Mouse (Mus musculus) adrenal gland (tissue): ENCODE data around the gene Kcnh4.

Experiments used
- intact Hi-C: fragments of 180-260 bp; cut with DNase I; formaldehyde crosslinking; loops from one replicate; pipeline ENCODE4 v1.15.1; 2025

The Kcnh4 gene

DNA sequence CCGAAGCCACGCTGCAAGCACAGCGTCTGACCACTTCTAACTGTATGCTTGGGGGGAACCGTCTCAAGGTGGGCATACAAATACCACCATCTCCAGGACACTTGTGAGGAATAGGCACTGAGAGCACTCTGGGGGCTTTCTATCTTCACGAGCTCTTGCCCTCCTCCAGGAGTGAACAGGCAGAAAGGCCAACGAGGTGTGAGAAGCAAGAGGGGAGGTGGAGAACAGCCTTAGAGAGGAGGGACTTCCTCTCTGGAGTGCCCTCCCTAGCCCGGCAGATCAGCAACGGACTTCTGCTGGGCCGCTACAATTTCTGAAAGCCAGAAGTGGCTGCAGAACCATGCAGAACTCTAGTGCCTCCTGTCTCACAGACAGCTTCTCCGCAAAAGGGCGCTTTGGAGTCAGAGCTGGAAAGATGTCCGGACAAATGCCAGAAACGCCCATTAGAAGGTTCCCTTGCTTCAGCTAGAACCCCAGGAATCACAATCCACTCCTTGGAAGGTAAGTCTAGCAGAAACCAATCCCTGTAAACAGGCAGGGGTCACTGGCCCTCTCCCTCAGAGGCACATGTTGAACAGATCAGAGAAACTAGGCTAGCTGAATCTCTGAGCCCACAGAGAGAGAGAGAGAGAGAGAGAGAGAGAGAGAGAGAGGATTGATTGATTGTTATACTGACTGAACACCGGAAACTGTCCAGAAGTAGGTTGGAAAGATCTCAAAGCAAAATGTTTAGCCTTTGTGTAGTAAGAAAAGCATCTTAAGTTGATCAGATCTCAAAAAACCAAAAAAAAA is 23.6 kb downstream of the Kcnh4 start:
- intact Hi-C loops = no loop called here

DNA sequence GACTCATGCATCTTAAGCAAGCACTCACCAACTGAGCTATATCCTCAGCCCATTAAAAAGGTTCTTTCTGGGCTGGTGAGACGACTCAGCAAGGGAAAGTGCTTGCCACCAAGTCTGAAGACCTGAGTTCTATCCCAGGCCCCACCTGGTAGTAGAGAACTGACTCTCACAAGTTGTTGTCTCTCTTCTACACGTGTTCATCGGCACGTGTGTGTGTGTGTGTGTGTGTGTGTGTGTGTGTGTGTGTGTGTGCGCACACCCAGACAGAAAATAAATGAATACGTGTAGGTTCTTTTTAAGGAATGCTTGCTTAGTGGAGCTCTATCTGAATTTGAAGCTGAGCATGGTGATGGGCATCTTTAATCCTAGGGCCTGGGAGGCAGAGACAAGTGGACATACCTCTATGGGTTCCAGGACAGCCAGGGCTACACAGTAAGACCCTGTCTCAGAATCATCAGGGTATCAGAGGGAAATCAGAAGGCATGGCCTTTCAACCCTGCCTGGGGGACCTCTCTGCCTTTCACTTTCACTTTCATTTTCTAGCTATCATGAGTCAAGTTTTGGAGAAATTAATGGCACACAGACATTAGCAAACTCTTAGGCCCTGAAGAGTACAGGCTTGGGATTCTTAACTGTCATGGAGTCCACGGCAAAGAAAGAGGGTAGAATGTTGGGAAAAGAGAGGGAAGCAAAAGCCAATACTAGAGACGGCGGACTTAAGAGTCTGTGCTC is 24.4 kb downstream of the Kcnh4 start:
- intact Hi-C loops = no loop called here

DNA sequence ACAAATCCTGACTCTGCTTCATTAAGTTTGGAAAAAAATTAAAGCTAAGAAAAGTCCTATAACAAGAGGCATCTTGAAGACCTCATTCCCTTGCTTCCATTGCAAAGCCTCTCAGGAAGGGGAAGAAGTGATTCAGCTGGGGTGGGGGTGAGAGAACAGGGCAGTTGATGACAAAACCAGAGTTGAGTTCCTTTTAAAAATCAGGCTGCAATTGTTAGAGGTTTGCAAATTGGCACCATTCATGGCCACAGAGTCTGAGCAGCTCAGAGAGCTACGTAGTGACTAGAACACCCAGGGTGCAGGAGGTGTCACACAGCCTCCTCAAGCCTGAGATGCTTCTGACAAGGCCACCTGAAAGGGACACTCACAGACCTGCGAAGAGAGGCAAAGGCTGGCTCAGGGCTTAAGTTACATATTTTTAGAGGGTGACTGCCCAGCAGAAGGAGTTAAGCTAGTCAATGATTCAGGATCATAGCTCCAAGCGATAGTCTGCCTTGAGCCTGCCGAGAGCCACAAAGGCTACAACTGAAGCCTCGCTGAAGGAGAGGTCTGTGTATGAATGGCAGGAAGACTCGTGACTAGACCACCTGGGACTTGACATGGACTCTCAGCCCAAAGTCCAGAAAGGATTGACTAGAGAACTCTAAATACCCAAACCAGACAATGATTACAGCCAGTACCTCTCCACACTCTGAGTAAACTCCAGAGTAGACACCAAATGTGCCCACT is 29.1 kb downstream of the Kcnh4 start:
- intact Hi-C loops = no loop called here

DNA sequence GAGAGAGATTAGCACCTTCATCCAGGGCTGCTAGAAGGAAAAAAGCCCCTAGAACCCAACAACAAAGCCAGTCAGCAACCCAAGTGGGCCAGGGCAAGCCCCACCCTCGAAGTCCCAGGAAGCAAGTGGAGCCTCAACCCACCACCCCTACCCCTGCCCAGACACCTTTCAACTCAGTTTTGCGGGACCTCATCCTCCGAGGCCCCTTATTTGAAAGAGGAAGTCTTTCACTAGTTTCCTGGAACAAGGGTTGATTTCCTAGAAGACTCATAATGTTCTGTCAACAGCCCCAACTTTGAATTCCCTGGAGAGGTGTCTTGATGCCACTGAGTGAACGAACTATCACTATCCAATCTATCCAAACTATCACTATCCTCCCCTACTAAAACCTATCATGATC is 29.8 kb downstream of the Kcnh4 start:
- intact Hi-C loops = no loop called here

GRCm38 (mm10) chr11:100728601-100729000 is 31.1 kb downstream of the Kcnh4 start:
- intact Hi-C loops = no loop called here

DNA sequence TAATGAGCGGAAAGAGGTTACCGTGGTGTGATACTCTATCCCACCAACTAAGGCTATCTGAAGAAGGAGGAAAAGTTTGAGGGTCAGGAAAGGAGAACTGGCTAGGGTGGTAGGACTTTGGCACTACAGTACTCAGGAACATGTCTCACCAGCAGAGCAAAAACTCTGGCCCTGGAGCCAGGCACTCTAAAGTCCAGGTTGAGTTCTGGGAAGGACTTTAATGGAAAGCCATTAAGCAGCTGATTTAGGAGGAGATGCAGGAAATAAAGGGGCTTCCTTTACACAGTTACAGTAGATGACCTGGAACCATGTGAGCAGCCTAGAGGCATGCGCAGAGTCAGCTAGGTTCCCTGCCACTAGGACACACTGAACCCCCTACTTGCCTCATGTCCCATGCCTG is 32.5 kb downstream of the Kcnh4 start:
- intact Hi-C loops = no loop called here

DNA sequence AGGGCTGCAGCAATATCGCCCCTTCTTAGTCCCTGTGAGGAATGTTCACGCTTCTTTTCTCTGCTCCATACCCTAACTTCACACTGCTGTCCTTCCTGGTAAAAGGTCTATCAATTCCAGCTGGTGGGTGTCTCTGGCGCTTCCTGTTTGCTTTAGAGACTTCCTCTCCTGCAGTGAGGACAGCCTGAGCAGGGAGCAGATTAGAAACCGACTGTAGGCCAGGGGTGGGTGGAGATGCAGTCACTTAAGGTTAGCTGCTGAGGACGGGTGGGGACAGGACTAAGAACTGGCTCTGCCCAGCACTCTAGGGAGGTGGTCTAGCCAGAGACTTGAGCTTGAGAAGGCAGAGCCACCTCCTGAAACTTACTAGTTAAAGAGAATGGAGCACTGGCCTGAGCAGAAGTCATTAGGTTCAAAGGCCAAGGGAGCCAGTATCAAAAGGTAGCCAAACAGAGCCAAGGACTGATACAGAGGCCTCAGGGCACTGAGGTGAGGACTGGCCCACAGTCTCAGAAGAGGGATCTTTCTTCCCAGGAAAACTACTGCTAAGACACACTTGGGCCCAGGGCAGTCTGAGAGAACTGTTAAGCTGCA is 34.7 kb downstream of the Kcnh4 start:
- intact Hi-C loops = no loop called here

DNA sequence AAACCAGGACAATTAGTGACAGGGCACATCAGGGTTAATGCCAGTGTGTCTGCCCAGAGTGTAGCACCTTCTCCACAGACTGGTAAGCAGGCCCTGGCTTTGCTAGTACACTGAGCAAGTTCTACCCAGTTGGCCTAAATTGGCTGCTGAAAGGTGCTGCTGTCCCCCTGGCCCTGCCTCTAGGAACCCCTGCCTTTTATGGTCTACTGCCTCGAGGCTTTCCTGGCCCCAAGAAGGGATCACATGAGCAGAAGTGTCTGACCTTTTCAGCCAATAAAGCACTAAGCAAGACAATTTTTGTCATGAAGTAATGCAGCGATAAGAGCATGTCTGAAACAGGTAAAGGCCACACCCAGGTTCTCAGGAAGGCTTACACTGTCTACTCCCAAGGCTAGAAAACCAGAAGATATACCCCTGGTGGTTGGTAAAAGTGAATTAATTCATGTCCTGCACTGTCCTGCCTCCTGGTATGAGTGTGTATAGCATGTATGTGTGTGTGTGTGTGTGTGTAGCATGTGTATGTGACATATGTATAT is 37.2 kb downstream of the Kcnh4 start:
- intact Hi-C loops = no loop called here

DNA sequence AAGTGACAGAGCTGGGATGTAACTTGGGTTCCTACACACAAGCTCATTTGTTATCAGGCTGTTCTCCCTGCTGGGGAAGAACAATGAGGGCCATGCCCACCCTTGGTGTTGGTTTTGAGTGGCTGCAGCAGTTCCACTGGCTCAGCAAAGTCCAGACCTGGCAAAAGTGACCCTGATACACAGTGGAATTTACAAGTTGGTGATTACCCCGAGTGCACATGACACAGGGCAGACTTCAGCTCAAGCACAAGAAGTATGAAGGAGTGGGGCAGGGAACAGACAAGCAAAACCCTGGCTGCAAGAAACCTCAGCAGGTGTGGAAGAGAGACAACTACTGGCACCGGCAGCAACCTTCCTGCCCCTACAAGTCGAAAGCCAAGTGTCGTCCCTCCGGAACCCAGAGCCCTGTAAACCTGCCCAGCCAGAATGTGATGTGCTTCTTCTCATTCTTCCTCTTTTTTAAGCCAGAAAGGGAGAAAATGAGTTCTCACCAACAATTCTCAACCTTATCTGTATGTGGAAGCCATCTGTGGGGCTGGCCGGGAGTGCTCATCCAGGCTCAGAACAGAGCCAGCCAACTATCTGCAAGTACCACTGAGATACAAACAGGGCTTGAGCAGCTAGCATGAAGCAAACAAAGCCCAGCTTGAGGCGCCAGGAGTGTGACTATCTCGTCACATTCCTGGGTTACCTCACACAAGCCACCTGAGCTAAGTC is 37.8 kb downstream of the Kcnh4 start:
- intact Hi-C loops = no loop called here

DNA sequence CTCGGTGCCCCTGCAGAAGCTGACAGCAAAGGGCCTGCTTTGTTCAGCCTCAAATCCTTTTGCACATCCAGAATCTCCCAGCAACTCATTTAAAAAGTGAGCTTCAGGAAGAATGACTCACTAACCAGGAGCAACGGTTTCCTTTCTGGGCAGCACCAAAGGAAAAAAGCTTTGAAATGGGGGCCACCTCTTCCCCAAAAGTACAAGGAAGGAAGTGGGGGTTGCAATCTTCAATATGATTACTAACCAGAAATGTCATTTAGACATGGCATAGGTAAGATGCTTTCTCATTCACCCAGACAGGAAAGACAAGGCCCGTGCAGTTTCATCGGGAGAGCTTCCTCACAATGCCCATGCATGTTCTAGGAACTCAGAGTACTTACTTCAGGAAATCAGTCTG is 38.5 kb downstream of the Kcnh4 start:
- intact Hi-C loops = no loop called here

DNA sequence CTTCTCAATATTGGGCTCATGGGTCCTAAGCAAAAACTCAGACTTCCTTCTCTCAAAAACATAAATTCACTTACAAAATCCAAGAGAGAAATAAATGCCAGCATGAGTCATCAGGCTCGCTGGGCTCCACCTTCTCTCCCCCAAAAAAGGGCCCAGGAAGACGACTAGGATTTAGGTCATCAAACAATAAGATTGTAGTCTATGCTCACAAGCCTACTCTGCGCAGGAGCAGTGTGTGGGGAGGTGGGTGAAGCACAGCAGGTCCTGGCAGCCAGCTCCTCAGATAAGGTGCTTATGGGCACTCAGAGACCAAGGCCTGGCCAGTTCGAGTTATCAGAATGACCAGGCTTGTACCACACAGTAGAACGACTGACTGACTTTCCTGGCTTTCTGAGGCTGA is 39.4 kb downstream of the Kcnh4 start:
- intact Hi-C loops = no loop called here

GRCm38 (mm10) chr11:100719893-100720292 is 39.8 kb downstream of the Kcnh4 start:
- intact Hi-C loops = no loop called here

DNA sequence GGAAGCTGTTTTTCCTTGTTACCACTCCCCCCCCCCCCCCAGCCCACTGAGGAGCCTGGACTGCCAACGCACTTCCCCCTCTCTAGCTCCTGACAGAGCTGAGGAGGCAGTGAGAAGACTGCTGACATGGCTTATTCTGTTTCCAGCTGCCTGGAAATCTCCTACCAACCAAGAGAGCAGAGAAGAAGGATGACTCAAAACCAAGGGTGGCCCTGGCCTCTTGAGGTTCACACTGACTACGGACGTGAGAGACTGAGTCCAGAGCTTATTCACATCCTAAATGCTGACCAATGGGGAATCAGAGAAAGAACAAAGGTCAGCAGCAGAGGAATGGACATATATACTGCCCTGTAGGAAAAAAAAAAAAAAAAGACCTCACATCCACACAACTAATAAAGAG is 40.4 kb downstream of the Kcnh4 start:
- intact Hi-C loops = no loop called here

DNA sequence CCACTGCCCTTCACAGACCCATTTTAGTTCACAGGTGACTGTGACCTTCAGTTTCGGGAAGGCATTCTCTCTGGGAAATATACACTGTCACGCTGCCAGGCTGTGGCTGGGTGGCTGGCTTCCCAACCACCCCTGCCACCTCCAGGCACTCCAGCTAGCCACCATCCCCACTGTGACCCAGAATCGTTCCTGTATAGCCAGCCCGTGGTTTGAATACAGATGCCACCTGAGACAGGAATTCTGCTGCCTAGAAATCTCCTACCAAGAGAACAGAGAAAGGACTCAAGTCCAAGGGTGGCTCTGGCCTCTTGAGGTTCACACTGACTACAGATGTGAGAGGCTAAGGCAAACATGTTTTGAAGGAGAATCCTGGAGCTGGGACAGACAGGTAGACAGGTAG is 40.9 kb downstream of the Kcnh4 start:
- intact Hi-C loops = no loop called here

GRCm38 (mm10) chr11:100718462-100718861 is 41.3 kb downstream of the Kcnh4 start:
- intact Hi-C loops = no loop called here

DNA sequence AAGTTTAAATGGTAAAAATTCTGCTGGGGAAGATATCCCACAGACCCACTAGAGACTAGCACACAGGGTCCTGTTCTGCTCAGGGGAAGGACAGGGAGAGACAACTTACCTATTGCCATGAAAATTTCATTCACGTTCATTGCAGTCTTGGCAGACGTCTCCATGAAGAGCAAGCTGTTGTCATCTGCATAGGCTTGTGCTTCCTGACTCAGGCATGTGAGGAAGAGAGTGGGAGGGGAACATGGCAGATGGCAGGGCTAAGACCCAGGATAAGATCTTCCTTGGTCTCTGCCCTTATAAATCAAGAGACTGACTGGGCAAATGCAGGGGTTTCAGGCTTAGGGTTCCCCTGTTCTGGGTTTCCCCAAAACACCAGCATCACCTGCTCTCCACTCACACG is 43.1 kb downstream of the Kcnh4 start:
- intact Hi-C loops = no loop called here

DNA sequence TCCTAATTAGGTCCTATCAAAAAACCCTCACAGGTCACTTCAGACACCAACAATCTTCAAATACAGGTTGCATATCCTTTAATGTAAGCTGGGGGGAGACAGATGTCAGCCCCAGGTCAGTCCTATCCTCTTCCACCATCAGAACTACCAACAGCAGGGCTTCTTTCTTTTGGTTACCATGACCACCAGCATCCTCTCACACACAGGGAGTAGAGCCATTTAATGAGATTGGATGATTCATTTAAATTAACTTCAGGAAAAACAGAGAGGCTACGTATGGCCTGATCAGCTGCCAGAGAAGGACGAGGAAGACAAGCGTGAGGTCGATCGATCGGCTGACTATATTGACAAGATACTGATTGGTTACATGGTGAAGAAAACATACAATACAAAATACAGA is 44.8 kb downstream of the Kcnh4 start:
- intact Hi-C loops = loop anchor here (5.0 kb wide), 2 partner anchors 32 to 47 kb away; partner anchors contain the start of gene Hcrt

DNA sequence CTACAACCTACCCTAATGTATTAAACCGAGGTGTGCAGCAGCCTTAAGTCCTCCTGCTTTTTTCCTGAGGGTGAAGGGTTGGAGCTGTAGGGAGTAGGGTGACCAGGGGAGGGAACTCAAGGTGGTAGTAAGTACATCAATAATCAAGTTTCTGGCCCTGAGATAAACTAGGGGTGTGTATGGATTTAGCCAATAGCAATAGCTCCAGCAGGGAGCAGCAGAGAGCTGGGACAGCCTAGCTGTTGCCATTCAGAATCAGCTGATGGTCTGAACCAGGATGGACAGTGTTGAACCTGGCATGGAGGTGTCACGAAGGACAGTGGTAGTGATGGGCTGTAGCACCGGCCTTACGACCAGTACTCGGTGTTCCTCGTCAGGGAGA is 45.2 kb downstream of the Kcnh4 start:
- intact Hi-C loops = loop anchor here (5.0 kb wide), 2 partner anchors 33 to 48 kb away; partner anchors contain the start of gene Hcrt

GRCm38 (mm10) chr11:100713735-100714533 is 45.8 kb downstream of the Kcnh4 start, which contains the start of gene Hspb9:
Hspb9 (plus strand) TSS chr11:100713850.
- intact Hi-C loops = loop anchor here (5.0 kb wide), 2 partner anchors 33 to 48 kb away; partner anchors contain the start of gene Hcrt

GRCm38 (mm10) chr11:100713174-100713573 is 46.6 kb downstream of the Kcnh4 start:
- intact Hi-C loops = loop anchor here (5.0 kb wide), 2 partner anchors 34 to 49 kb away; partner anchors contain the start of gene Hcrt
